Mouse (Mus musculus): ENCODE data around the gene Efemp2.
"Not testable (repeated sequence)": the region's sequence is repeated elsewhere in the genome, so short reads cannot be mapped to it uniquely, and the experiment has no call there.

Gene Efemp2

GRCm38 (mm10) chr19:5477004-5477667, 3.4 kb downstream of the Efemp2 start:
- DNase-seq (ENCODE audit: low spot score in 2 of 2) = no peak

DNA sequence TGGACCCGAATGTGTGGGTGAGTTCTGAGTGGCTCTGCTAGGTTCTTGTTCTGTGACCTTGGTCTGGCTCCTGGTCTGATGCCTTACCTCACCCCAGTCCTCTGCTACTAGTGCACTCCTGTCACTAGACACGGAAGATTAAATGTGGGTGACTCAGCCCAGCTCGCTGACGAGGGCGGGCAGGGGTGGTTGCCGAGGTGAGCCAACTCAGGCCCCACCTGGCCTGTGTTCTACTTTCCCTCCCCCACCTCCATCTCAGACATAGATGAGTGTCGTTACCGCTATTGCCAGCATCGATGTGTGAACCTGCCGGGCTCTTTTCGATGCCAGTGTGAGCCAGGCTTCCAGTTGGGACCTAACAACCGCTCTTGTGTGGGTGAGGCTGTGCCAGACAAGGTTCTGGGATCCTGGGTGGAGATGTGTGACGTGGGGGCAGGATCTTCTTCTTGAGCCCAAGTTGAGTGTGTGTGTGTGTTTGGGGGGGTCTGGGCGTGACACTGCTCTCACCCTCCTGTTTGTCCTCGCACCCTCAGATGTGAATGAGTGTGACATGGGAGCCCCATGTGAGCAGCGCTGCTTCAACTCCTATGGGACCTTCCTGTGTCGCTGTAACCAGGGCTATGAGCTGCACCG, 4.0 kb downstream of the Efemp2 start:
- DNase-seq (ENCODE audit: low spot score in 2 of 2) = no peak

- no peak for DNase-seq (ENCODE audit: low spot score in 2 of 2)
These were observed 6.3 kb downstream of the Efemp2 start for GRCm38 (mm10) chr19:5480016-5480415.

GRCm38 (mm10) chr19:5481398-5481797, 7.6 kb downstream of the Efemp2 start:
- DNase-seq (ENCODE audit: low spot score in 2 of 2) = no peak

DNA sequence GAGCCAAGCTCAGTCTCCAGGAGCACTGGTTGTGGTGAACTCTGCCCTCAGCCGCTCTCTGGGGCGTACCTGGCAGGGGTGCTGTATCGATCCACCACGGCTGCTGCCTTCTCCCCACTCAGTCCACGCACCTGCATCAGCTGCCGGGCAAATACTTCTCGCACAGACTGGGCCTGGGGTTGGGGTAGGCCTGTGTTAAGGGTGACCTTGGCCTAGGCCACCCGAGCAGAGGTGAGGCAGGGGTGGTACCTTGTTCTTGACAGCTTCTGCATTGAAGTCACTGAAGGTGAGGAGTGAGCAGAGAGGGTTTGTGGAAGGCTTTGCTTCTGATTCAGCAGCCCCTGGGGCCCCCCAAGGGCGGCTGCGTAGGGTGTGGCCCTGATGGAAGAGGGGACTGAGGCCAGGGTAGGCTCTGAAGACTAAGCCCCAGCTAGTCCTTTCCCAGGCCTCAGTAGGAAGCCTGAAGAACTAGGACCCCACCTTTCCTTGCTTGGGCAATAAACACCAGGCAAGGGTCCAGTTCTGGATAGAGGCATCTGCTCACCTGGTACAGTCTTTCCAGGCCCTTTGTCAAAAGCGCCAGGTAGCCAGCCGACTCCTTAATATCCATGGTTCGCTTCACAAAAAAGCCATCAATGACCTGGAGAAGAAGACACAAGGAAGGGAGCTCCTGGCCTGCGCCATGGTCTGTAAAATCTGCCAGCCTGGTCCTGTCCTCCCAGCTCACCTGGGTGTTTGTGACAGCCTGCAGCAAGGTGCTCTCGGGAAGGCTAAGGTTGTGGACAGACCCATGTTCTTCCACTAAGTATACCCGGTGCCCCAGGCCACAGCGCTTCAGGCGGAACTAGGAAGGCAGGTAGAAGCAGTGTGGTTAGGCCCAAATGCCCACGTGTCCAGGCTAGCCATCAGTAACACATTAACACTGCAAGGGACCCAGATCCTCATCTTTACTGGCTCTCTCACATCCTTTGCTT, 9.9 kb downstream of the Efemp2 start:
- no peak for DNase-seq (ENCODE audit: low spot score in 2 of 2)

- no peak for DNase-seq (ENCODE audit: low spot score in 2 of 2)
These were observed 10.7 kb downstream of the Efemp2 start for GRCm38 (mm10) chr19:5484496-5484895.

GRCm38 (mm10) chr19:5485371-5485770, 11.6 kb downstream of the Efemp2 start:
- DNase-seq (ENCODE audit: low spot score in 2 of 2) = no peak

- no peak for DNase-seq (ENCODE audit: low spot score in 2 of 2)
These were observed 12.1 kb downstream of the Efemp2 start for GRCm38 (mm10) chr19:5485821-5486220.

DNA sequence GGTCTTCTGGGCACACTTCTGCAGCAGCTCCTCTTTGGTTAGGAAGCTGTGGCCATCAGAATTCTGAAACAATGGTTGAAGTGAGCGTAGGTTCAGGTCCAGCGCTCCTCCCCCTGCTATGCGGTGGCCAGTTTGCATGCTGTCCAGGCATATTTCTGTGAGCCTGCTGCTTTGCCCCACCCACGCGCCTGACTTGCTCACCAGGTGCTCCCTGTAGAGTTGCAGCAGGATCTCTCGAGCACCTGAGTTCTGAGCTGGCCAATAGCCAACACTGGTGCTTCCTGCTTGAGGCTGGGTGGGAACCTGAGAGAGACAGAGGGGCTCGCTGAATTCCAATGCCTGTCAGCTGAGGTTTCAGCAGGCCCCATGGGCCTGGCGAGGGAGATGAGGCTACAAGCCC, 12.5 kb downstream of the Efemp2 start:
- no peak for DNase-seq (ENCODE audit: low spot score in 2 of 2)

- no peak for DNase-seq (ENCODE audit: low spot score in 2 of 2)
These were observed 13.0 kb downstream of the Efemp2 start for GRCm38 (mm10) chr19:5486771-5487170.

DNA sequence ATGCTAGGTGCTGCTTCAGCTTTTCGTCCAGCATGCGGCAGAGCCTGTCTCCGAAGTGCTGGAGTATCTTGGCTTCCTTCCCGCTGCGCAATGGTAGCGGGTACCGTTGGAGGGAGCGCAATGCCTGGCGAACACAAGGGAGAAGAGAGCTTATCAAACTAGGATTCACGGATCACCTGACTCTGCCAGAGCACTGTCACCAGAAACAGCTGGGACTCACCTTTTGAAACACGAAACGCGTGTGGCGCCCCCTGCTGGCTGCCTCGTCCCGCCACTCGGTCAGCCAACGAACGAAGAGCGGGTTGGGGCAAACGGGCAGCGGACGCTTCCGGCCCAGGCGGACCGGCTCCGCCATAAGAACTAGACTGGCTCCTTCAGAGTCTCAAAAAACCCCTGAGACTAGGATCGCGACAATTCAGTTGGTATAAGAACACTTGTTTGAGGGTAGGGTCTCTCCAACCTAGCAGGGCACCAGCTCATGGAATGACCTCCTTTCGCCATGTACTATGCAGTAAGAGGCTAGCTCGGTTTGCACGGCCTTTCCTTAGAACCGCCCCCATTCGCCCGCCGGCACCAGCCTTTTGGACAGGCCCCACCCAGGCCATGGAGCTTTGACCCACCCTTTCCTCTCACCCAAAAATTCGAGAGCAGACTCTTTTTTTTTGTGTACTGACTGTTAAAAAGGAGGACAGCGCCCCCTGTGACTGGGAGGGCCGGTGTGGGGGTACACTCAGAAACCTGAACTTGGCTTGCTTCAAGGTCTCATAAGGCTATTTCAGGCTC, 14.2 kb downstream of the Efemp2 start, which contains the start of gene Mus81:
Gene Mus81, minus strand, starts transcription at position 635 of the 783 bp plus-strand sequence.
- DNase-seq (ENCODE audit: low spot score in 2 of 2) = peak; percentile 87 to 94

- peak; percentile 82 to 95 for DNase-seq (ENCODE audit: low spot score in 2 of 2)
These were observed 15.3 kb downstream of the Efemp2 start for GRCm38 (mm10) chr19:5488878-5489571.

- not testable (repeated sequence) for DNase-seq (ENCODE audit: low spot score in 2 of 2)
These were observed 16.0 kb downstream of the Efemp2 start for GRCm38 (mm10) chr19:5489721-5490120.

DNA sequence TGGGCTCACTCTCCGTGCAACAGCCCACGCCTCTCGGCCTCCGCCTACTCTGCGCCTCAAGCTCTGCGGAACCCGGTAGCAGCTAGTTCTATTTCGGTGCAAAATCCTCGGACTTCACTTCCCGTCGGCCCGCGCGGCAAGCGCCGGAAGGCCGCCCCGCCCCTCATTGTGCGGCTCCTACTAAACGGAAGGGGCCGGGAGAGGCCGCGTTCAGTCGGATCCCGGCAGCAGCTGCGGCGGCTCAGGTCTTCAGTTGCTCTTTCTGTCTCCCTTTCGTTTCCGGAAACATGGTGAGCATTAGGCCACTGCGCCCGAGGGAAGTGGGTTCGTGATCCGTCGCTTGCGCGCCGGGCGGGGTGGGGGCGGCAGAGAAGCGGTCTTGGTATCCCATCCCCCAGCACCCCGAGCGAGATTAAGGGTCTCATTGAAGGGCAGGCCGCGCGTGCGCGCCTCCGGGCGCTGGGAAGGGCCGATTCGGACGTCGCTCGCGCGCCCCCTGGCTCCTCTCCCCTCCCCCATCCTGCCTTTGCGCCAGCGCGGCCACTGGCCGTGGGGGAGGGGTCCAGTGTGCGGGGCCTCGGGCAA, 16.7 kb downstream of the Efemp2 start, which contains the start of gene Cfl1:
Gene Cfl1, plus strand, starts transcription at position 143 of the 585 bp plus-strand sequence.
- peak; percentile 87 to 93 for DNase-seq (ENCODE audit: low spot score in 2 of 2)

DNA sequence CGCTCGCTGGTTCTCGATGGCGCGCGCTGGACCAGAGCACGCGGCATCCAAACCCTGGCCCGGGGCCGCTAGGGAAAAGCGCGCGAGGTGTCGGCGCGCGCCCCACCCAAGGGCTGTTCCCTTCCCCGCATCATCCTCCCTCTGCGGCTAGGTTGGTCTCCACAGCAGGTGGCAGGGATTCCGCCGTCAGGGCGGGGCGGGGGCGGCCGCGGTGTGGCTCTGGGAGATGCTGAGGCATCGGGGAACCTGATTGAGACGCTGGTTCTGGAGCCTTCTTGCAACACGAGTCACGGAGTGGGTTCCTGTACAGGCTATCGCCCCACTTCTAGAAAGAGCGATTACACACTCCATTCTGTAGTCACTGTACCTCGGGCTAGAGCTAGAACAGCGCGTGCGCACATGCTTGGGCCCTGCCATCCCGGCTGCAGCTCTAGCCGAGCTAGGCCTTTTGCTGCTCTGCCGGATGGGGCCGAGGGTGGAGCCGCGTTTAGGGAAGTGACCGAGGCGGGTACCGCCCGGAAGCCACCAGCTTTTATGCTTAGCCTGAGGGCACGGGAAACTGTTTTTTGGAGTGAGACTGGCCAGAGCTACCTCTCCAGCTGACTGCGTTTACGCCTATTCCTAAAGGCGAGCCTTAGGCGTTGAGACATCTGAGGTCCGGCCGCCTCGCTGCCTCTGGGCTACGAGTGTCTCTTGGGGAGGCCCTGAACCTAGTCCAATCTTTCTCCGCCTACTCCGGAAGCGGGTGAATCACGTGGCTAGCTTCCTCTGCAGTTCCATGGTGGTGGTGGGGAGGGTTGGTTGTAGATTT, 17.3 kb downstream of the Efemp2 start:
- peak in 1 of 2 experiments; percentile 69 for DNase-seq (ENCODE audit: low spot score in 2 of 2)

DNA sequence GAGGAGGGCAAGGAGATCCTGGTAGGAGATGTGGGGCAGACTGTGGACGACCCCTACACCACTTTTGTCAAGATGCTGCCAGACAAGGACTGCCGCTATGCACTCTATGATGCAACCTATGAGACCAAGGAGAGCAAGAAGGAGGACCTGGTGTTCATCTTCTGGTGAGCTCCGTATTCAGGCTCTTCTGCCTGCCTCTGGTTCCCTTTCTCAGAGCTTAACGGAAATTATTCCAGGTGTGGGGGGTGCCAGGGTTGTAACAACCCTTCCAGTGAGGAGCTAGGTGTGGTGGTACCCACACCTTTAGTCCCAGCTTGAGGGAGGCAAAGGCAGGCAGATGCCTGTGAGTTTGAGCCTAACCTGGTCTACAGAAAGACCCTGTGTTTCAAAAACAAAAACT, 18.9 kb downstream of the Efemp2 start:
- no peak for DNase-seq (ENCODE audit: low spot score in 2 of 2)

- DNase-seq (ENCODE audit: low spot score in 2 of 2) = not testable (repeated sequence)
These were observed 19.6 kb downstream of the Efemp2 start for GRCm38 (mm10) chr19:5493301-5493721.

DNA sequence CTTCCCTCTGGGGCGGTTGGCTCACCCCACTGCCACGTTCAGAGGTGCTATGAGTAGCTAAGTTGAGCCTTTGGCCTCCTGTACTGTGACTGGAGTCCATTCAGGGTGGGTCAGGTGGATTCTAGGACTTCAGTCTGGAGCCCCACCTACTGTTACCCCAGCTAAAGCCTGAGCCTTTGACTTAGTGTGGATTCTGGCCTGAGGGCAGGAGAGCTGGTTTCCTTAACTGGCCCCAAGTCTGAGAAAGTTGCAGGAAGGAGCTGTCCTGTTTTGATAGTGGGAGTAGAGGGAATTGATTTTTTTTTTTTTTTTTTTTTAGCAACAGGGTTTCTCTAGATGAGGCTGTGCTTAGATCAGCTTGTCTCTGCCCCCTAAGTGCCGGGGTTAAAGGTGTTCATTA, 20.6 kb downstream of the Efemp2 start:
- DNase-seq (ENCODE audit: low spot score in 2 of 2) = no peak

DNA sequence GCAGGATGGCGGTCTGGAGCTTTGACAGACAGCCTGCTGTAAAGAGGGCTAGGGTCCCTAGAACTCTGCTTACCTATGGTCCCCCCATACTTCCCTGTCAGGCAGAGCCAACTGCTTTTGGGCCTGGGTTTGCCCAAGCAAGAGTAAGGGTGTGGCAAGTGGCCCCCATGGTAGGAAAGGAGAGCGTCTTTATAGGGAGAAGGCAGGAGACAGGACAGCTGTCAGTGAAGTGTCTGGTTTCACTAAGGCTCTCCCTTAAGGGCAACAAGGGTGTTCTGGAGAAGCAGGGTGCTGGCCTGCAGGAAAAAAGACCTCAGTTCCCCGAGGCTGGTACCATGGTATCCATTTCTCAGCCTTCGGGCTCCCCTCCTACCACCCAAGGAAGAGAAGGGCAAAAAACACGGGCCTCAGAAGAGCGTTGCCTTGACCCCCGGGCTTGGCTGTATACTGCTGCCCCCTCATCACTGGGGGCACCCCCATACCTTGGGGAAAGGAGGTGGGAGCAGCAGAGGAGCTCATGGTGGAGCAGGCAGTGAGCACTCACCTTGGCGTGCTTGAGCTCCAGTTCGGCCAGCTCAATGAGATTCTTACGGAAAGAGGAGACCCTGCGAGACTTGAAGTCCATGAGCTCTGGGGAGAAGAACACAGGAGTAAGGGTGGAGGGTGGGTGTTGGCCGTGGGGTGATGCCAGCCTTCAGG, 21.7 kb downstream of the Efemp2 start:
- DNase-seq (ENCODE audit: low spot score in 2 of 2) = no peak

Measured in cerebellum, postnatal 4 days (tissue).